ENCODE assay signal across 8 mouse cellular contexts in the genomic region with DNA sequence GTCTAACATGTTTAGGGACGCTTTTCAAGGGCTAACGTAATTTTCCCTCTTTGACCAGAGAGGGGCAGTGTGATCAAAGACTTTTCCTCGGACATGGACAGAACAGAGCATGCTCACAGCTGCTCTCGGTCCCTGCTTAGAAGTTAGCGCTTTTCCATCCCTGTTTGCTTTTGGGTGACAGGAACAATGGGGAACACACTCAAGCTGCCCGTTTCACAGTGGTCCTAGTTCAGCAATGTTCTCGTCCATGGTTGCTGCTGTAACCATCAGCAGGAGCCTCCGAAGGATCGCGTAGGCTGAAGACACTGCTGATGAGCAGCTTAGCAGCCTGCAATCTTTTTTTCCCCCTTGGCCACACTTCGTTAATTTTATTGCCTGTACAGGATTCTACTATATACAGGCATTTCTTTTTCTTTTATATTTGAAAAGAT.
DNase-seq lines count a peak whose midpoint lies in the region; ATAC-seq and TF ChIP-seq lines count a peak whose summit lies in the region.

No protein-coding gene starts in this region.

- TF ChIP-seq RAD21 in MEL (IDR thresholded peaks at IDR 0.05; ENCODE audit: low read depth, low read length), result peak; percentile 1

- H3K4me3 ChIP-seq in MEL (ENCODE audit: control insufficient read depth in 1 of 2, insufficient read depth in 1 of 2, low read depth in 2 of 2, low read length in 2 of 2), result no peak overlapping the region
- peak overlapping the region; percentile 44 for H3K4me3 ChIP-seq in hindbrain, postnatal 0 days (ENCODE audit: low read length)

- no peaks in the 10 kb centered on the region for H3K79me2 ChIP-seq in MEL (ENCODE audit: control insufficient read depth, insufficient read depth, low read length, poor library complexity)

- H3K4me2 ChIP-seq in hindbrain, postnatal 0 days (ENCODE audit: low read depth, low read length), result peak overlapping the region; percentile 74

- no peak for TF ChIP-seq POLR2A in MEL (IDR thresholded peaks at IDR 0.05; ENCODE audit: control insufficient read depth in 1 of 2, insufficient read depth in 1 of 2, low read depth in 1 of 2, low read length in 2 of 2, poor library complexity in 1 of 2)

- ATAC-seq in hindbrain, postnatal 0 days, result peak; percentile 94
- no peak for ATAC-seq in erythroblast, adult 5-6 weeks (replicated peaks; ENCODE audit: low FRiP score, poor library complexity, severe bottlenecking)

- H3K27ac ChIP-seq in MEL (ENCODE audit: control insufficient read depth, low read depth, low read length), result no peak overlapping the region
- no peak overlapping the region for H3K27ac ChIP-seq in hindbrain, postnatal 0 days

- no peaks in the 10 kb centered on the region for H3K9me3 ChIP-seq in MEL (replicated peaks; ENCODE audit: insufficient read depth, low read length)
- no peaks in the 10 kb centered on the region for H3K9me3 ChIP-seq in hindbrain, postnatal 0 days (ENCODE audit: low read length)

- no peaks in the 10 kb centered on the region for H3K4me1 ChIP-seq in MEL (ENCODE audit: control insufficient read depth in 1 of 2, insufficient read depth in 2 of 2, low read length in 2 of 2)
- H3K4me1 ChIP-seq in hindbrain, postnatal 0 days (ENCODE audit: insufficient read depth, low read length), result no peaks in the 10 kb centered on the region

- no peaks in the 10 kb centered on the region for H3K27me3 ChIP-seq in MEL (ENCODE audit: control insufficient read depth in 1 of 2, insufficient read depth in 2 of 2, low read length in 2 of 2)
- no peaks in the 10 kb centered on the region for H3K27me3 ChIP-seq in hindbrain, postnatal 0 days (ENCODE audit: insufficient read depth, low read length)

- DNase-seq in MEL (ENCODE audit: low read depth, low spot score), result no peak
- DNase-seq in cerebellum, postnatal 14 days, result peak; percentile 67 to 72
- peak; percentile 48 to 78 for DNase-seq in frontal cortex, postnatal 36 days (ENCODE audit: low spot score in 2 of 2)
- peak; percentile 87 for DNase-seq in hindbrain, postnatal 0 days (ENCODE audit: low spot score)
- peak; percentile 51 to 62 for DNase-seq in left cerebral cortex, adult 18-20 months (ENCODE audit: low spot score in 2 of 2)
- DNase-seq in lung, postnatal 14 days, result peak; percentile 47
- DNase-seq in right cerebral cortex, adult 2 months (ENCODE audit: low spot score in 2 of 2), result peak; percentile 76 to 77

- TF ChIP-seq EP300 in MEL (IDR thresholded peaks at IDR 0.05; ENCODE audit: low read depth in 1 of 2, low read length in 2 of 2), result no peak

- H3K36me3 ChIP-seq in MEL (ENCODE audit: control insufficient read depth in 1 of 2, insufficient read depth in 2 of 2, low read length in 2 of 2), result no peaks in the 10 kb centered on the region
- H3K36me3 ChIP-seq in hindbrain, postnatal 0 days (ENCODE audit: insufficient read depth, low read length), result no peaks in the 10 kb centered on the region

- TF ChIP-seq CTCF in MEL (IDR thresholded peaks at IDR 0.05 in 2 of 3, conservative IDR thresholded peaks at IDR 0.05 in 1 of 3; ENCODE audit: control insufficient read depth in 1 of 3, insufficient read depth in 1 of 3, low read depth in 2 of 3, low read length in 3 of 3, poor library complexity in 1 of 3, severe bottlenecking in 1 of 3), result no peak; a peak in 1 of 6 replicates
- peak; percentile 87 for TF ChIP-seq CTCF in hindbrain, postnatal 0 days (IDR thresholded peaks at IDR 0.05; ENCODE audit: low read depth)

- WGBS in hindbrain, postnatal 0 days, result 2% methylated on average over 11 of the region's 11 CpGs

- no peak overlapping the region for H3K9ac ChIP-seq in MEL (ENCODE audit: control insufficient read depth, low read depth, low read length, poor library complexity, severe bottlenecking)
- H3K9ac ChIP-seq in hindbrain, postnatal 0 days (replicated peaks; ENCODE audit: low read length), result peak overlapping the region; percentile 39

TF ChIP-seq in MEL, 35 proteins besides CTCF, POLR2A, EP300 and RAD21:
- TF ChIP-seq ZC3H11A (IDR thresholded peaks at IDR 0.05; ENCODE audit: low read depth, low read length), result no peak
- no peak for TF ChIP-seq ZNF384 (IDR thresholded peaks at IDR 0.05; ENCODE audit: low read depth, low read length)
- no peak for TF ChIP-seq TBP (IDR thresholded peaks at IDR 0.05; ENCODE audit: low read depth, low read length)
- no peak for TF ChIP-seq MEF2A (IDR thresholded peaks at IDR 0.05; ENCODE audit: extremely low read depth, insufficient replicate concordance, low read depth, low read length, poor library complexity, severe bottlenecking)
- TF ChIP-seq CHD2 (IDR thresholded peaks at IDR 0.05; ENCODE audit: low read length), result no peak
- no peak for TF ChIP-seq USF1 (IDR thresholded peaks at IDR 0.05; ENCODE audit: low read depth, low read length)
- TF ChIP-seq RCOR1 (IDR thresholded peaks at IDR 0.05; ENCODE audit: low read depth, low read length), result no peak
